Mouse (Mus musculus): ENCODE measurements around the gene Slc25a33.
"Not testable (repeated sequence)": the region's sequence is repeated elsewhere in the genome, so short reads cannot be mapped to it uniquely, and the experiment has no call there.

Gene Slc25a33

GRCm38 (mm10) chr4:149774094-149774470 lies at the start of gene Slc25a33:
Slc25a33 (minus strand) TSS chr4:149774277.
- peak; percentile 91 for DNase-seq (ENCODE audit: low read depth, low spot score)

DNA sequence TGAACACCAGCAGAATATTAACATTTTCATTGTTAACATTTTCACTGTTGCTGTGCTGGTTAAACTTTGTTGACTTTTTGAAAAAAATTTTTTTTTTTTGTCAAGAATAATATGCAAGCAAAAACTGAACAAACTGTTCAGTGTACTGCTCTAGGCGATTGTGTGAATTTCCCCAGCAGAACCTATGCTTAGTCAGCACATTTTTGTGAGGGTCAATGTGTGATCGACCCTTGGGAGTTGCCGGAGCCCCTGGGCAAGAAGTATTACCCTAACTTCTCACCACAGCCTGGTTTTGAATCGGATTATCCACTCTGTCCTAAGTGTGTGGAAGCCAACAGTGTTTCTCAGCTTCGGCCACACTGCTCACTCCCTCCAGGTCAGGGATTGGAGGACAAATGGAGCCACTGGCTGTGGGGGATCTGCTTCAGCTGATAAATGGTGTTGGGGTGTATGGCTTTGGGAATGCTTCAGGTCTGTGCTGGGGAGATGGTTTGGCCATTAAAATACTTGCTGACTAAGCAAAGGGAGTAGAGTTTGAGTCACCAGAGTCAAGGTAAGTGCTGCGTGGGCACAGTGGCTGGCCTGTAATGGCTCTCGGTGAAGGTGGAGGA lies 48.6 kb upstream of the Slc25a33 start:
- no peak for DNase-seq (ENCODE audit: low read depth, low spot score)

GRCm38 (mm10) chr4:149822126-149822525 lies 48.0 kb upstream of the Slc25a33 start:
- no peak for DNase-seq (ENCODE audit: low read depth, low spot score)

- DNase-seq (ENCODE audit: low read depth, low spot score): no peak
Measured at GRCm38 (mm10) chr4:149820569-149820968, 46.5 kb upstream of the Slc25a33 start.

- DNase-seq (ENCODE audit: low read depth, low spot score): peak; percentile 63
Measured at GRCm38 (mm10) chr4:149819195-149819594, 45.1 kb upstream of the Slc25a33 start.

DNA sequence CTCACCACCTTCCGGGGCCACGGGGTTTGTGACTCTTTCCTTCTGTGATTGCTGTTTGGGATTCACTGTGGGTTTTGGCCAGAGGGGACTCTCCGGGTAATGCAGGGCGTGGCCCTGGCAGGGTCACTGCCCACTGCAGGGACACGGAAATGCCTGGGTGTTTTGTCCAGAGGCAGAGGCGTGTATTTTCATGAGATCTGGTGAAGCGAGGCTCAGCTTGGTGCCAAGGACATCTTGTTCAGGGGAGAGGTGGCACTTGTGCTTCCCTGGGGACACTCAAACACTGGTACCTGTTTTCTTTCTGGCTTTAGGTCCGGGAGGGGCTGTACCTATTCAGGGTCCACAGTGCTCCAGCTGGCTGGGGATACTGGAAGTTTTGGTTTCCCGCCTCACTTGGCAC lies 42.5 kb upstream of the Slc25a33 start:
- no peak for DNase-seq (ENCODE audit: low read depth, low spot score)

GRCm38 (mm10) chr4:149815586-149815985 lies 41.5 kb upstream of the Slc25a33 start:
- DNase-seq (ENCODE audit: low read depth, low spot score): no peak

DNA sequence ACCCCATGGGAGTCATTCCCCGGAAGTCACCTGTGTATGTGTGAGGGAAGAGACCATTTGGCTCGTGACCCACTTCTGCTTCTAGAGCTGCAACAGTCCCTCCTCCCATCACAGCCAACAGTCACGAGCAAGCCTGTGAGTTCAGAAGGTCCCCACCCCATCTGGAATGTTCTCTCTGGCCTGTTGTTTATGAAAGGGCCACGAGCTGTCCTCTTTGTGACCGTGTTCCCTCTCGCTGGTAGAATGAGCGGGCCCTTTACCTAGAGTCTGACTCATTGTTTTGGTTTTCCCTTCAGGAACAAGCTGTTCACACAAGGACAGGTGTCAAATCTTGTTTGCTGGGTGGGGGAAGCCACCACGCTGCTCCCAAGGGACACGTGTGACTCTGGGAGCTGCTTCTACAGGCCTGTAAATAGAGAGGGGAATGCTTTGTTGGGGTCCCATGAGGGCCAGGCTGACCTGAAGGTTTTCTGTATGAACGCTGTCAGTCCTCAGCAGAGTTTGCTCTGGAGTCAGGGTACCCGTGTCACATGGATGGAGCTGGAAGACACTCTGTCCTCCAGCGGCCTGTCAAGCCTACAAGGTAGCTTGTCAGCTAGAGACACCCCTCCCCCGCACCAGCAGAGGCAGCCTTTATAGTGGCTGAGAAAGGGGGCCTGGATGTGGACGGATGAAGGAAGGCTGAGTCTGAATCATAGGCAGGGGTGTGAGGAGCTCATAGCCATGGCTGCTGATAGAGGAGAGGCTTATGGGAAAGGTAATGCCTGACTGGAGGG lies 39.5 kb upstream of the Slc25a33 start:
- no peak for DNase-seq (ENCODE audit: low read depth, low spot score)

- DNase-seq (ENCODE audit: low read depth, low spot score): not testable (repeated sequence)
Measured at GRCm38 (mm10) chr4:149810372-149810771, 36.3 kb upstream of the Slc25a33 start.

GRCm38 (mm10) chr4:149808584-149809227 lies 34.6 kb upstream of the Slc25a33 start:
- no peak for DNase-seq (ENCODE audit: low read depth, low spot score)

DNA sequence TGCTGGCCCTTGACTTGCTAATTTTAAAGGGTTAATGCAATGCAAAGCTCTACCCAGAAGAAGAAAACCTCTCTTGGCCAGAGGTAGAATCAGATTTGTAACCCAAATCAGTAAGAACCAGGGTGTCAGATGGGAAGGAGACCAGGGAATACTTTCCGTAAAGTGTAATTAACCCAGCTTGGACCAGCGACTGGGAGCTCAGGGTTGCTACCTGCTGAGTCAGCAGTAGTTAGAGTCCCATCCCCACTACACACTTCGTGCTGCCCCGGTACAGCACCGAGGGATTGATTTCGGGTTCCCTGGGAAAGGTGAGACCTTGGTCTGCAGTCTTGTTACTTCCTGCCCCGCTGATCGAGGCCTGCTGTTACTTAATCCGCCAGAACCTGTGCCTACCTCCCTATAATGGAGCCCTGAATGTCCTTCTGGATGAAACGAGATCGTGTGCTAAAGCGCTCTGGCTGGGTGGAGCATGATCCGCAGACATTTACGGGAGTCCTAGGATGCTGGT lies 34.0 kb upstream of the Slc25a33 start:
- DNase-seq (ENCODE audit: low read depth, low spot score): no peak

DNA sequence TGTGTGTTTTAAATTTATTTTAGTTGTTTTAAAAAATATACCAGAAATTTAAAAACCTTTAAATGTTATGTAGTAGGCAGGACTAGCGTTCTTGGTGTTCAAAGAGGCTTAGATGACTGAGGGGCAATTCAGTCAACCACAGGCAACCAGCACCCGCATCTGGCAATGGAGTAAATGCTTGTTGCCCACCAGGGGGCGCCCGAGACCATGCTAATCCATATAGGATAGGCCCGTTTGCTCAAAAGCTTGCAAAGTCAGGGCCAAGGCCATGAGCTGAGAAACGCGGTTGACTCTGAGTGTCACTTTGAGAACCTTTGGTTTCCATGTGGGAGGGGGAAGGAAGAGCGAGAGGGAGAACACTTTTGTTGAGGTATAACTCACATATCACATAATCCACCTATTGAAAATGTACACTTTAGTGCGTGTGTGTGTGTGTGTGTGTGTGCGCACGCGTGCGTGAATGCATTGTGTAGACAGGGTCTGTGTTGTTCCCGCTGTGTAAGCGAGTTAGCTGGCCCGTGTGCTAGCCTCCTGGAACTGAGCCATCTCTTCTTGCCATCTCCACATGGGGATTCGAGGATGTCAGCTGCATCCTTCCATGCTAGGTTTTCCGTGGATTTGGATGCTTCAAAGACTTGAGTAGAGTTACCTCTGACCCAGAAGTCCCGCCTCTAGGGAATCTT lies 32.8 kb upstream of the Slc25a33 start:
- peak; percentile 84 for DNase-seq (ENCODE audit: low read depth, low spot score)

GRCm38 (mm10) chr4:149802269-149802668 lies 28.2 kb upstream of the Slc25a33 start:
- DNase-seq (ENCODE audit: low read depth, low spot score): no peak

GRCm38 (mm10) chr4:149800576-149800975 lies 26.5 kb upstream of the Slc25a33 start:
- DNase-seq (ENCODE audit: low read depth, low spot score): no peak

- DNase-seq (ENCODE audit: low read depth, low spot score): no peak
Measured at GRCm38 (mm10) chr4:149800172-149800464, 26.0 kb upstream of the Slc25a33 start.

GRCm38 (mm10) chr4:149799346-149800171 lies 25.5 kb upstream of the Slc25a33 start:
- no peak for DNase-seq (ENCODE audit: low read depth, low spot score)

DNA sequence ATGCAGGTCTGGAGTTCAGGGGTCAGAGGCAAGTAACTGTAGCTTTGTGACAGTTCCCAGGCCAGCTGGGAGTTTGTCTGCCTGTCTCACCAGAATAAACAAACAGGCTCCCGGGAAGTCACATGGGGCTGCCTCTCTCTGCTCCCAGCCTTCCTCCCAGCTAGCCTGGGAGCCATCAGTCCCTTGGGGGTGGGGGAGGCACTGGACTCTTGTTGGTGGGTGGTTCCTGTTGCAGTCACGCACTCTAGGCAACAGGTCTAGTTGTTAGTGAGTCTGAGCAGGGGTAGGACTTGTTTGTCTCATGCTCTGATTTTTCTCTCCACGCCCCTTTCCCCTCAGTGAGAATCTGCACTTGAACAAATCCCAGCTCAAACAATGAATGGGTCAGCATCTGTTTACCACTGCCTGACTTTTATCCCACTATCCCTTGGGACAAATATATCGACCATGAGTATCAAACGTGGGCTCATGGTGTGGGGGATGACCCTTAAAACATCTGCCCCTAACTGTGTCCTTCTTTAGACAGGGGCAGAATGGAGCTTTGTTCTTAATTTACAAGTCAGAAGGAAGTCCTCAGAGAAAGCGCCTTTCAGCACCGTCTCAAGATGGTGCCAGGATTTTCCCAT lies 24.7 kb upstream of the Slc25a33 start:
- DNase-seq (ENCODE audit: low read depth, low spot score): no peak

DNA sequence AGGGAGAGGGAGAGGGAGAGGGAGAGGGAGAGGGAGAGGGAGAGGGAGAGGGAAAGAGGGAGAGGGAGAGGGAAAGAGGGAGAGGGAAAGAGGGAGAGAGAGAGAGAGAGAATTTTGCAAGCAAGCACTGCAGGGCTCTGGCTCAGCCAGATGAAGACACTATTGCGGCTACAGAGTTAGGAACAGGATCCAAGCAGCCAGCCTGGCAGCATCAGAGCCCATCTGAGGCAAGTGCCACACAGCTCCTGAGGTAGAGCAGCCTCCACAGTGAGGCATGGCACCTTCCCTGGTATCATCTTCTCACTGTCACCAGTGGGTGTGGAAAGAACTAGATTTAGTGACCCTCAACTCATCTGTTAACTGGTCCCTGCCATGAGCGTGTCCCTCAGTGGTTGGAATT lies 24.0 kb upstream of the Slc25a33 start:
- DNase-seq (ENCODE audit: low read depth, low spot score): no peak

GRCm38 (mm10) chr4:149797220-149797610 lies 23.1 kb upstream of the Slc25a33 start:
- DNase-seq (ENCODE audit: low read depth, low spot score): no peak

GRCm38 (mm10) chr4:149796567-149797219 lies 22.6 kb upstream of the Slc25a33 start:
- DNase-seq (ENCODE audit: low read depth, low spot score): no peak
